Mouse (Mus musculus) kidney, postnatal 36 days (tissue): Measurements from ENCODE around the gene Prkcq.
"Not testable (repeated sequence)": the region's sequence is repeated elsewhere in the genome, so short reads cannot be mapped to it uniquely, and the experiment has no call there.

Experiments used
- DNase-seq, 2 experiments: peaks; one replicate each; pipeline ENCODE4 v3.0.0; 2021 to 2022; ENCODE audit warnings: mixed read lengths in 2 of 2

Gene Prkcq

GRCm38 (mm10) chr2:11298811-11299210 is 126.9 kb downstream of the Prkcq start:
- no peak for DNase-seq

- DNase-seq = no peak
Measured at GRCm38 (mm10) chr2:11299366-11299765, 127.5 kb downstream of the Prkcq start.

- no peak for DNase-seq
Measured at GRCm38 (mm10) chr2:11300362-11300761, 128.5 kb downstream of the Prkcq start.

GRCm38 (mm10) chr2:11320241-11320640 is 148.3 kb downstream of the Prkcq start:
- DNase-seq = peak; percentile 39 to 60

GRCm38 (mm10) chr2:11322396-11322795 is 150.5 kb downstream of the Prkcq start:
- DNase-seq = no peak

GRCm38 (mm10) chr2:11327280-11327679 is 155.4 kb downstream of the Prkcq start:
- DNase-seq = peak; percentile 57 to 62

- peak; percentile 55 to 58 for DNase-seq
Measured at GRCm38 (mm10) chr2:11329407-11330224, 157.7 kb downstream of the Prkcq start.

GRCm38 (mm10) chr2:11331528-11332446 is 159.9 kb downstream of the Prkcq start:
- peak; percentile 74 to 83 for DNase-seq

- no peak for DNase-seq
Measured at GRCm38 (mm10) chr2:11332469-11332868, 160.6 kb downstream of the Prkcq start.

GRCm38 (mm10) chr2:11333301-11334017 is 161.6 kb downstream of the Prkcq start:
- peak; percentile 20 to 39 for DNase-seq

- no peak for DNase-seq
Measured at GRCm38 (mm10) chr2:11336320-11336719, 164.4 kb downstream of the Prkcq start.

- peak; percentile 44 to 71 for DNase-seq
Measured at GRCm38 (mm10) chr2:11338931-11339839, 167.3 kb downstream of the Prkcq start.

GRCm38 (mm10) chr2:11344691-11345090 is 172.8 kb downstream of the Prkcq start:
- no peak for DNase-seq

GRCm38 (mm10) chr2:11346419-11346818 is 174.5 kb downstream of the Prkcq start:
- DNase-seq = not testable (repeated sequence)

GRCm38 (mm10) chr2:11347791-11348190 is 175.9 kb downstream of the Prkcq start:
- DNase-seq = no peak
